Mouse (Mus musculus): ENCODE results near the gene Egfl8. TPM values are rescaled to one million over a fixed set of nuclear protein-coding genes. Genes with fewer than 3 reads are reported as not detected.

Gene Egfl8
- polyA plus RNA-seq, 1 experiment: 3.9 TPM

DNA sequence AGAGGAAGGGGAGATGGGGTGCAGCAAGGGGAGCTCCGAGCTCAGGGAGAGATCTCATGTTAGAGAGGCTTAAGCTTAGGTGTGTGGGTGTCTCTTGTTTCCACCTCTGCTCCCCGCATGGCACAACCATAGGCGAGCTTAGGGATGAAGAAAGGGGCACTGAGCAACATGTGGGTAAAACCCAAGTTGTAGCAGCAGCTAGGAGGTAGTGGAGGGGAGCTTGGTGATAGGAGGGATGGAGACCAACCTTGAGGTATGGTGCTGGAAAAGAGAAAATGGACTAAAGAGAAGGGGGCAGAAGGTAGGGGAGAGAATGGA lies 44.1 kb upstream of the Egfl8 start:
- TF ChIP-seq POLR2A (IDR thresholded peaks at IDR 0.05; ENCODE audit: low read depth, low read length) (no peak), CTCF (IDR thresholded peaks at IDR 0.05; ENCODE audit: extremely low read depth, insufficient read depth, insufficient read length, insufficient replicate concordance) (no peak)
- H3K4me1 ChIP-seq (ENCODE audit: control insufficient read depth, insufficient read depth, insufficient read length): no peaks in the 10 kb centered on the region; the same call in 1 of the 2 replicates
- WGBS: 56% methylated on average over 3 of the region's 3 CpGs
- peaks cover 3% of the 10 kb centered on the region; the same call in 1 of the 2 replicates for H3K27me3 ChIP-seq (ENCODE audit: control insufficient read depth, insufficient read depth, low read length)
- peaks cover 2% of the 10 kb centered on the region for H3K36me3 ChIP-seq (ENCODE audit: control insufficient read depth, insufficient read depth, low read length)
- no peak for DNase-seq (ENCODE audit: low read depth in 1 of 2, low spot score in 2 of 2)
- H3K27ac ChIP-seq (ENCODE audit: insufficient read depth, low read length): no peak overlapping the region
- H3K4me3 ChIP-seq (ENCODE audit: extremely low read depth, insufficient read depth, insufficient read length): no peak overlapping the region

DNA sequence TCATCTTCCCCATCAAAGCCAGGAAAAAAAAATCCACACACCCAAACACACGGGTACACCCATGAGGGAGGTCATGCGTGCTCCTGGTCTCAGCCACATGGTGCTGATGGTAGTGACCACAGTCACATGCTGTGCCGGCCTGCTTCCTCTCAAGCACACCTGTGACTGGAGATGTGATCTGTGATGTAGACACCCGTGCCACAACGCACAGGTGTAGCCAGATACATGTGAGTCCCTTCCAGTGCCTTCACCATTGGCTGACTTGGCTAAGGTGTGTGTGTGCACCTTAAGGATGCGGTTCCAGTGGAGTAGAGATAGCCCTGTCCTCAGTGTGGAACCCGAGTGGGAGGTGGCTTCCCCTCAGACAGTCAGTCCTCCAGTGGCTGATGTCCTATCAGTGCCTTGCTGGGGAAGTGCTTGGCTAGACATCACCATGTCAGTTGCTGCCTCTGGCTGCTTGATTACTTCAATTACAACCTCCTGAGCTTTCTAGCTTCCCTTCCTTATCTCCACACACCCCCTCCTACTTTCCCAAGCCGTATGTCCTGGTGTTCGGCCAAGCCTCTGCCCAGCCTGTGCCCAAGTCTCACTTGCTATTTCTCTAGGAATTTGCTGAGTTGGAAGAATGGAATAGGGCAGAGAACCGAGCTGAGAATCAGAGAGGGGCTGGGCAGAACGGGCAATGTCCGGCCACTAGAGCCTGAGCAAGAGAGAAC lies 43.6 kb upstream of the Egfl8 start:
- Histone ChIP-seq H3K4me1 (ENCODE audit: control insufficient read depth, insufficient read depth, insufficient read length) (no peaks in the 10 kb centered on the region; the same call in 1 of the 2 replicates), H3K27ac (ENCODE audit: insufficient read depth, low read length) (no peak overlapping the region), H3K27me3 (ENCODE audit: control insufficient read depth, insufficient read depth, low read length) (peaks cover 3% of the 10 kb centered on the region; the same call in 1 of the 2 replicates), H3K36me3 (ENCODE audit: control insufficient read depth, insufficient read depth, low read length) (peaks cover 5% of the 10 kb centered on the region), H3K4me3 (ENCODE audit: extremely low read depth, insufficient read depth, insufficient read length) (no peak overlapping the region)
- TF ChIP-seq POLR2A (IDR thresholded peaks at IDR 0.05; ENCODE audit: low read depth, low read length) (no peak), CTCF (IDR thresholded peaks at IDR 0.05; ENCODE audit: extremely low read depth, insufficient read depth, insufficient read length, insufficient replicate concordance) (no peak)
- 45% methylated on average over 12 of the region's 12 CpGs for WGBS
- DNase-seq (ENCODE audit: low read depth in 1 of 2, low spot score in 2 of 2): no peak

DNA sequence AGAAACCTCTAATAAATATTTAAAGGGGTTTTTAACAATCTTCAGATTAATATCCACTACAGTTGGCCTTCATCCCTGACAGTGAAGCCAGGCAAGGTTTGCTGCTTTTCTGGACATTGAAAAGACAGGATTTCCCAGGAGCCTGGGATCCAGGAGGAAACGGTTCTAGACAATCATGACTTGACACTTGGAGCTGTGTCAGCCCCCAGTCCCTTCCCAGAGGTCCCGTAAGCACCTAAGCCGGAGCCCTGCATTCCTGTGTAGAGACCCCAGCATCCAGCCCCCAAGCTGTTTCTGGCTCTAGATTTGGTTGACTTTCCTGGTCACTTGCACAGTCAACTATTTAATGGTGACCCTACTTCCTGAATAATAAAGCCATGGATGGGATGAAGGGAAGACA lies 42.8 kb upstream of the Egfl8 start:
- Histone ChIP-seq H3K4me1 (ENCODE audit: control insufficient read depth, insufficient read depth, insufficient read length) (no peaks in the 10 kb centered on the region; the same call in 1 of the 2 replicates), H3K36me3 (ENCODE audit: control insufficient read depth, insufficient read depth, low read length) (peaks cover 6% of the 10 kb centered on the region), H3K27ac (ENCODE audit: insufficient read depth, low read length) (no peak overlapping the region), H3K4me3 (ENCODE audit: extremely low read depth, insufficient read depth, insufficient read length) (no peak overlapping the region), H3K27me3 (ENCODE audit: control insufficient read depth, insufficient read depth, low read length) (peaks cover 3% of the 10 kb centered on the region; the same call in 1 of the 2 replicates)
- no peak for DNase-seq (ENCODE audit: low read depth in 1 of 2, low spot score in 2 of 2)
- no peak for TF ChIP-seq POLR2A (IDR thresholded peaks at IDR 0.05; ENCODE audit: low read depth, low read length)
- TF ChIP-seq CTCF (IDR thresholded peaks at IDR 0.05; ENCODE audit: extremely low read depth, insufficient read depth, insufficient read length, insufficient replicate concordance): no peak
- 77% methylated on average over 3 of the region's 3 CpGs for WGBS

DNA sequence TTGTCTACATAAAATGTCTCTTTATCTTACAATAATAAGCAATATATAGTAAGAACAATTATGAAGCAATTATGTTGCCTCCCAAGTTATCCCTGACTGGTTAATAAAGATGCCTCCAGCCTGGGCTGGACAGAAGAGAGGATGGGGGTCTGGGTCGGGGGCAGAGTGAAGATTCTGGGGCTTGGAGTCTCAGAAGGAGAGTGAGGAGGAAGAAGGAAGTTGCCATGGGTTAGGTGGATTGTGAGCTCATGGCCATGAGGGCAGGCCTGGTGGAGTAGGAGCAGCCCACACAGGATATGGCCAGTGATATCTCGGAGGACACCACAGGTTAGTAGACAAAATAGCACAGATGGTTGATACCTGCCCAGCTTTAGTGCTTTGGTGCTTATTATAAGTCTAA lies 42.4 kb upstream of the Egfl8 start:
- 38% methylated on average over 2 of the region's 2 CpGs for WGBS
- Histone ChIP-seq H3K36me3 (ENCODE audit: control insufficient read depth, insufficient read depth, low read length) (peaks cover 7% of the 10 kb centered on the region), H3K4me1 (ENCODE audit: control insufficient read depth, insufficient read depth, insufficient read length) (no peaks in the 10 kb centered on the region; the same call in 1 of the 2 replicates)

DNA sequence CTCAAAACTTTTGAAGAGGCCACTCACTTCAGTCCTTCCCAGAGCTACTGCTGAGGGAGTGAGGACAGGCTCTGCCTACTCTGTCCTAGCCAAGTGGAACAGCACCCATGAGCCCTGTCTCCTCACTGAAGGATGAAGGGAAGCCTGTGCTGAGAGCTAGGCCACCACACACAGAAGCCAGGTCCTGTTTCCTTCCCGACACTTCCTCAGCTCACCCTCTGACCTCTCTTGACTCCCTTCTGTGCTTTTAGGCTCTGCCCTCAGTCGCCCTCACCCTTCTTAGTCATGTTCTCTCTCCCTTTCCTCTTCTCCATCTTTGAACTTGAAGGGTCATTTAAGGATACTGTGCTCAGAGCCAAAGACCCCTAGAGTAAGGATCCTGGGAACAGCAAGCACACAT lies 41.5 kb upstream of the Egfl8 start:
- H3K27me3 ChIP-seq (ENCODE audit: control insufficient read depth, insufficient read depth, low read length): peaks cover 3% of the 10 kb centered on the region; the same call in 1 of the 2 replicates
- TF ChIP-seq POLR2A (IDR thresholded peaks at IDR 0.05; ENCODE audit: low read depth, low read length) (no peak), CTCF (IDR thresholded peaks at IDR 0.05; ENCODE audit: extremely low read depth, insufficient read depth, insufficient read length, insufficient replicate concordance) (no peak)
- no peaks in the 10 kb centered on the region; the same call in 1 of the 2 replicates for H3K4me1 ChIP-seq (ENCODE audit: control insufficient read depth, insufficient read depth, insufficient read length)
- WGBS: 13% methylated on average over 2 of the region's 2 CpGs
- no peak for DNase-seq (ENCODE audit: low read depth in 1 of 2, low spot score in 2 of 2)
- H3K4me3 ChIP-seq (ENCODE audit: extremely low read depth, insufficient read depth, insufficient read length): no peak overlapping the region
- H3K36me3 ChIP-seq (ENCODE audit: control insufficient read depth, insufficient read depth, low read length): peaks cover 16% of the 10 kb centered on the region
- H3K27ac ChIP-seq (ENCODE audit: insufficient read depth, low read length): no peak overlapping the region

More for the DNA sequence above, 42.4 kb upstream of the Egfl8 start:
- Histone ChIP-seq H3K27me3 (ENCODE audit: control insufficient read depth, insufficient read depth, low read length) (peaks cover 3% of the 10 kb centered on the region; the same call in 1 of the 2 replicates), H3K27ac (ENCODE audit: insufficient read depth, low read length) (no peak overlapping the region), H3K4me3 (ENCODE audit: extremely low read depth, insufficient read depth, insufficient read length) (no peak overlapping the region)
- TF ChIP-seq CTCF (IDR thresholded peaks at IDR 0.05; ENCODE audit: extremely low read depth, insufficient read depth, insufficient read length, insufficient replicate concordance) (no peak), POLR2A (IDR thresholded peaks at IDR 0.05; ENCODE audit: low read depth, low read length) (no peak)
- no peak for DNase-seq (ENCODE audit: low read depth in 1 of 2, low spot score in 2 of 2)

DNA sequence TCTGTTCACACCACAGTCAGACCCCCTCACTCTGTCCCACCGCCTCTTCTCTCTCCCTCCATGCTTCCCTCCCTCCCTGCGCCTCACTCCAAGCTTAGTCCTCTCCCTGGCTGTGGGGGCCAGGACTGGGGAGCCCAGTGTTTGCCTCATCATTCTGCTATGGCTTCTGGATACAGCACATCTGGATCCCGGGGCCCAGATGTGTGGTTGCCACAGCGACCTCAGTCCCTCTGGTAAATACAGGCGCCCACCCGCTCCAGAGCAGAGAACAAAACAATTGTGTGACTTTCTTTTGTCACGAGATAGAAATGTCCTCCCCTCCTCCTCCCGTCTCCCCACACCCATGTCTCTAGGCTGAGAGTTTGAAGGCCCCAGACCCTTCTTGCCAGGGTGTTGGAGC lies 40.9 kb upstream of the Egfl8 start:
- 68% methylated on average over 8 of the region's 8 CpGs for WGBS
- peaks cover 21% of the 10 kb centered on the region for H3K36me3 ChIP-seq (ENCODE audit: control insufficient read depth, insufficient read depth, low read length)
- no peak for DNase-seq (ENCODE audit: low read depth in 1 of 2, low spot score in 2 of 2)
- H3K27ac ChIP-seq (ENCODE audit: insufficient read depth, low read length): no peak overlapping the region
- H3K27me3 ChIP-seq (ENCODE audit: control insufficient read depth, insufficient read depth, low read length): peaks cover 3% of the 10 kb centered on the region; the same call in 1 of the 2 replicates
- H3K4me1 ChIP-seq (ENCODE audit: control insufficient read depth, insufficient read depth, insufficient read length): no peaks in the 10 kb centered on the region; the same call in 1 of the 2 replicates
- TF ChIP-seq CTCF (IDR thresholded peaks at IDR 0.05; ENCODE audit: extremely low read depth, insufficient read depth, insufficient read length, insufficient replicate concordance): no peak
- TF ChIP-seq POLR2A (IDR thresholded peaks at IDR 0.05; ENCODE audit: low read depth, low read length): no peak
- H3K4me3 ChIP-seq (ENCODE audit: extremely low read depth, insufficient read depth, insufficient read length): no peak overlapping the region

DNA sequence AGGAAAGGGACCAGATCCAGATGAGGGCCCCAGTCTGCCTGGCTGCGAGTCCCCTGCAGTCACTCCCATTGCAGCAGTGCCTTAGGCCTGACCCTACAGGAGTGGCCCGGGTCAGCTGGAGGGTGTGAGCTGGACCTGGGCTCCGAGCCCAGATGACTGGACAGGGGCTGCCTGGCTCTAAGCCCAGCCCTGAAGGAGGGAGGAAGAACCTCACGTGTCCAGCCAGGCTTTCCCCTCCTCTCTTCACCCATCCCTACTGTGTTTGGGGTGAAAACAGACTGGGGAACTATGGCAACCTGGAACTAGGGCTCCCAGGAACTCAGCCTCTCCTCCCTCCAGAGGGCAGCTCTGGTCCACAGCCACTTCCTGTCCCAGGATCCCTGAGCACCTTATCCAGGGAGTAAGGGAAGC lies 39.8 kb upstream of the Egfl8 start:
- no peak overlapping the region for H3K27ac ChIP-seq (ENCODE audit: insufficient read depth, low read length)
- no peak for DNase-seq (ENCODE audit: low read depth in 1 of 2, low spot score in 2 of 2)

More for the DNA sequence above, 39.8 kb upstream of the Egfl8 start:
- Histone ChIP-seq H3K4me3 (ENCODE audit: extremely low read depth, insufficient read depth, insufficient read length) (no peak overlapping the region), H3K27me3 (ENCODE audit: control insufficient read depth, insufficient read depth, low read length) (peaks cover 3% of the 10 kb centered on the region; the same call in 1 of the 2 replicates), H3K4me1 (ENCODE audit: control insufficient read depth, insufficient read depth, insufficient read length) (no peaks in the 10 kb centered on the region; the same call in 1 of the 2 replicates), H3K36me3 (ENCODE audit: control insufficient read depth, insufficient read depth, low read length) (peaks cover 32% of the 10 kb centered on the region)
- 87% methylated on average over 4 of the region's 4 CpGs for WGBS
- no peak for TF ChIP-seq CTCF (IDR thresholded peaks at IDR 0.05; ENCODE audit: extremely low read depth, insufficient read depth, insufficient read length, insufficient replicate concordance)
- no peak for TF ChIP-seq POLR2A (IDR thresholded peaks at IDR 0.05; ENCODE audit: low read depth, low read length)

Data from spleen, adult 2 months (tissue).